Mouse (Mus musculus): ENCODE results near the gene Slc10a7. TPM values are rescaled to one million over a fixed set of nuclear protein-coding genes. Genes with fewer than 3 reads are reported as not detected.

Gene Slc10a7
- polyA plus RNA-seq, 1 experiment, result 4.7 TPM

GRCm38 (mm10) chr8:78747052-78747451, 237.9 kb downstream of the Slc10a7 start:
- H3K27ac ChIP-seq (ENCODE audit: control insufficient read depth, insufficient read depth, low read depth, low read length, poor library complexity), result no peak overlapping the region
- no peak overlapping the region for H3K4me3 ChIP-seq (replicated peaks; ENCODE audit: control insufficient read depth, low read depth, low read length)
- TF ChIP-seq POLR2A (IDR thresholded peaks at IDR 0.05; ENCODE audit: borderline replicate concordance, control insufficient read depth, low read depth, low read length) (no peak), CTCF (IDR thresholded peaks at IDR 0.05; ENCODE audit: control insufficient read depth, insufficient read depth, low read length) (no peak)
- H3K4me1 ChIP-seq (ENCODE audit: control insufficient read depth, insufficient read depth, low read length), result peaks cover 2% of the 10 kb centered on the region

GRCm38 (mm10) chr8:78748701-78749100, 239.6 kb downstream of the Slc10a7 start:
- no peak for TF ChIP-seq CTCF (IDR thresholded peaks at IDR 0.05; ENCODE audit: control insufficient read depth, insufficient read depth, low read length)
- TF ChIP-seq POLR2A (IDR thresholded peaks at IDR 0.05; ENCODE audit: borderline replicate concordance, control insufficient read depth, low read depth, low read length), result no peak
- peaks cover 2% of the 10 kb centered on the region for H3K4me1 ChIP-seq (ENCODE audit: control insufficient read depth, insufficient read depth, low read length)
- WGBS, result 68% methylated on average over 4 of the region's 4 CpGs
- H3K4me3 ChIP-seq (replicated peaks; ENCODE audit: control insufficient read depth, low read depth, low read length), result no peak overlapping the region
- H3K27ac ChIP-seq (ENCODE audit: control insufficient read depth, insufficient read depth, low read depth, low read length, poor library complexity), result no peak overlapping the region

GRCm38 (mm10) chr8:78749861-78750825, 241.0 kb downstream of the Slc10a7 start:
- H3K4me3 ChIP-seq (replicated peaks; ENCODE audit: control insufficient read depth, low read depth, low read length), result no peak overlapping the region
- no peaks in the 10 kb centered on the region; the same call in 1 of the 2 replicates for H3K4me1 ChIP-seq (ENCODE audit: control insufficient read depth, insufficient read depth, low read length)
- TF ChIP-seq CTCF (IDR thresholded peaks at IDR 0.05; ENCODE audit: control insufficient read depth, insufficient read depth, low read length), result no peak
- no peak for TF ChIP-seq POLR2A (IDR thresholded peaks at IDR 0.05; ENCODE audit: borderline replicate concordance, control insufficient read depth, low read depth, low read length)
- no peak overlapping the region for H3K27ac ChIP-seq (ENCODE audit: control insufficient read depth, insufficient read depth, low read depth, low read length, poor library complexity)
- WGBS, result 76% methylated on average over 8 of the region's 8 CpGs

- Histone ChIP-seq H3K4me3 (replicated peaks; ENCODE audit: control insufficient read depth, low read depth, low read length) (no peak overlapping the region), H3K27ac (ENCODE audit: control insufficient read depth, insufficient read depth, low read depth, low read length, poor library complexity) (no peak overlapping the region), H3K4me1 (ENCODE audit: control insufficient read depth, insufficient read depth, low read length) (no peaks in the 10 kb centered on the region; the same call in 1 of the 2 replicates)
- WGBS, result 70% methylated on average over 6 of the region's 6 CpGs
- TF ChIP-seq POLR2A (IDR thresholded peaks at IDR 0.05; ENCODE audit: borderline replicate concordance, control insufficient read depth, low read depth, low read length), result no peak
- no peak for TF ChIP-seq CTCF (IDR thresholded peaks at IDR 0.05; ENCODE audit: control insufficient read depth, insufficient read depth, low read length)
Observed at GRCm38 (mm10) chr8:78751151-78751550, 242.0 kb downstream of the Slc10a7 start.

GRCm38 (mm10) chr8:78754986-78755385, 245.8 kb downstream of the Slc10a7 start:
- TF ChIP-seq CTCF (IDR thresholded peaks at IDR 0.05; ENCODE audit: control insufficient read depth, insufficient read depth, low read length) (no peak), POLR2A (IDR thresholded peaks at IDR 0.05; ENCODE audit: borderline replicate concordance, control insufficient read depth, low read depth, low read length) (no peak)
- 85% methylated on average over 4 of the region's 4 CpGs for WGBS
- H3K4me1 ChIP-seq (ENCODE audit: control insufficient read depth, insufficient read depth, low read length), result no peaks in the 10 kb centered on the region; the same call in 1 of the 2 replicates
- no peak overlapping the region for H3K27ac ChIP-seq (ENCODE audit: control insufficient read depth, insufficient read depth, low read depth, low read length, poor library complexity)
- no peak overlapping the region for H3K4me3 ChIP-seq (replicated peaks; ENCODE audit: control insufficient read depth, low read depth, low read length)

- no peak overlapping the region for H3K4me3 ChIP-seq (replicated peaks; ENCODE audit: control insufficient read depth, low read depth, low read length)
- H3K27ac ChIP-seq (ENCODE audit: control insufficient read depth, insufficient read depth, low read depth, low read length, poor library complexity), result no peak overlapping the region
- no peak for TF ChIP-seq POLR2A (IDR thresholded peaks at IDR 0.05; ENCODE audit: borderline replicate concordance, control insufficient read depth, low read depth, low read length)
- no peak for TF ChIP-seq CTCF (IDR thresholded peaks at IDR 0.05; ENCODE audit: control insufficient read depth, insufficient read depth, low read length)
- H3K4me1 ChIP-seq (ENCODE audit: control insufficient read depth, insufficient read depth, low read length), result no peaks in the 10 kb centered on the region
Observed at GRCm38 (mm10) chr8:78759139-78759538, 250.0 kb downstream of the Slc10a7 start.

GRCm38 (mm10) chr8:78764976-78765375, 255.8 kb downstream of the Slc10a7 start:
- H3K4me1 ChIP-seq (ENCODE audit: control insufficient read depth, insufficient read depth, low read length), result no peaks in the 10 kb centered on the region
- no peak overlapping the region for H3K4me3 ChIP-seq (replicated peaks; ENCODE audit: control insufficient read depth, low read depth, low read length)
- H3K27ac ChIP-seq (ENCODE audit: control insufficient read depth, insufficient read depth, low read depth, low read length, poor library complexity), result no peak overlapping the region
- no peak for TF ChIP-seq POLR2A (IDR thresholded peaks at IDR 0.05; ENCODE audit: borderline replicate concordance, control insufficient read depth, low read depth, low read length)
- TF ChIP-seq CTCF (IDR thresholded peaks at IDR 0.05; ENCODE audit: control insufficient read depth, insufficient read depth, low read length), result no peak

- no peaks in the 10 kb centered on the region for H3K4me1 ChIP-seq (ENCODE audit: control insufficient read depth, insufficient read depth, low read length)
- TF ChIP-seq CTCF (IDR thresholded peaks at IDR 0.05; ENCODE audit: control insufficient read depth, insufficient read depth, low read length) (no peak), POLR2A (IDR thresholded peaks at IDR 0.05; ENCODE audit: borderline replicate concordance, control insufficient read depth, low read depth, low read length) (no peak)
- 91% methylated on average over 1 of the region's 1 CpGs for WGBS
Observed at GRCm38 (mm10) chr8:78765556-78765955, 256.4 kb downstream of the Slc10a7 start.

More at GRCm38 (mm10) chr8:78765556-78765955, 256.4 kb downstream of the Slc10a7 start:
- Histone ChIP-seq H3K27ac (ENCODE audit: control insufficient read depth, insufficient read depth, low read depth, low read length, poor library complexity) (no peak overlapping the region), H3K4me3 (replicated peaks; ENCODE audit: control insufficient read depth, low read depth, low read length) (no peak overlapping the region)
